Mouse (Mus musculus) neural tube, embryonic 14.5 days (tissue): ENCODE results near the gene Plcb4. TPM values are rescaled to one million over a fixed set of nuclear protein-coding genes. Genes with fewer than 3 reads are reported as not detected.

ENCODE experiments used
- ATAC-seq: fragments of 200-750 bp; cut with Nextera tagmentation; 2 replicates; pipeline ENCODE4 v1.8.0; 2017; ENCODE audit warnings: low read depth, mild to moderate bottlenecking, moderate TSS enrichment, moderate library complexity
- H3K27ac ChIP-seq: fragments of 300-500 bp; sonication (generic); 2 replicates; pipeline ENCODE4 v1.5.1; 2014; ENCODE audit warnings: low read depth, mild to moderate bottlenecking, control low read depth, low read length, moderate library complexity, mixed read lengths
- H3K27me3 ChIP-seq: fragments of 300-500 bp; sonication (generic); 2 replicates; pipeline ENCODE4 v1.6.1; 2014; ENCODE audit warnings: low read length; ENCODE audit not compliant: control insufficient read depth, insufficient read depth
- H3K36me3 ChIP-seq: fragments of 300-500 bp; sonication (generic); 2 replicates; pipeline ENCODE4 v1.6.1; 2014; ENCODE audit warnings: low read length, mixed read lengths; ENCODE audit not compliant: control insufficient read depth, insufficient read depth
- H3K4me1 ChIP-seq: fragments of 300-500 bp; sonication (generic); 2 replicates; pipeline ENCODE4 v1.6.1; 2014; ENCODE audit warnings: low read length; ENCODE audit not compliant: control insufficient read depth, insufficient read depth
- H3K4me2 ChIP-seq: fragments of 300-500 bp; sonication (generic); 2 replicates; pipeline ENCODE4 v1.6.1; 2014; ENCODE audit warnings: mild to moderate bottlenecking, low read depth, low read length, control low read depth
- H3K4me3 ChIP-seq: fragments of 300-500 bp; sonication (generic); 2 replicates; pipeline ENCODE4 v1.5.1; 2014; ENCODE audit warnings: low read depth, low read length, control low read depth, mixed read lengths
- H3K9ac ChIP-seq: fragments of 300-500 bp; sonication (generic); replicated peaks from 2 replicates; pipeline ENCODE4 v1.6.1; 2014; ENCODE audit warnings: low read depth, mild to moderate bottlenecking, control low read depth, low read length, mixed read lengths
- H3K9me3 ChIP-seq: fragments of 300-500 bp; sonication (generic); 2 replicates; pipeline ENCODE4 v1.6.1; 2016; ENCODE audit warnings: low read length; ENCODE audit not compliant: control insufficient read depth
- WGBS: fragments of 180-500 bp; shearing (Covaris S2); extraction: QIAGEN DNeasy Blood & Tissue Kit; methylation state at CpG from one replicate; pipeline ENCODE4 v1.1.7; 2014; 5-methylcytosine and 5-hydroxymethylcytosine counted together
- polyA plus RNA-seq: library from polyadenylated mRNA; unstranded; fragments of >200 nt; fragmentation: Nextera tagmentation; extraction: Ambion mirVana; gene quantifications from 2 replicates; pipeline ENCODE4 v1.2.1, GENCODE M21; 2014

The Plcb4 gene
- polyA plus RNA-seq, 1 experiment from 2014 or later: 51.0 TPM

DNA sequence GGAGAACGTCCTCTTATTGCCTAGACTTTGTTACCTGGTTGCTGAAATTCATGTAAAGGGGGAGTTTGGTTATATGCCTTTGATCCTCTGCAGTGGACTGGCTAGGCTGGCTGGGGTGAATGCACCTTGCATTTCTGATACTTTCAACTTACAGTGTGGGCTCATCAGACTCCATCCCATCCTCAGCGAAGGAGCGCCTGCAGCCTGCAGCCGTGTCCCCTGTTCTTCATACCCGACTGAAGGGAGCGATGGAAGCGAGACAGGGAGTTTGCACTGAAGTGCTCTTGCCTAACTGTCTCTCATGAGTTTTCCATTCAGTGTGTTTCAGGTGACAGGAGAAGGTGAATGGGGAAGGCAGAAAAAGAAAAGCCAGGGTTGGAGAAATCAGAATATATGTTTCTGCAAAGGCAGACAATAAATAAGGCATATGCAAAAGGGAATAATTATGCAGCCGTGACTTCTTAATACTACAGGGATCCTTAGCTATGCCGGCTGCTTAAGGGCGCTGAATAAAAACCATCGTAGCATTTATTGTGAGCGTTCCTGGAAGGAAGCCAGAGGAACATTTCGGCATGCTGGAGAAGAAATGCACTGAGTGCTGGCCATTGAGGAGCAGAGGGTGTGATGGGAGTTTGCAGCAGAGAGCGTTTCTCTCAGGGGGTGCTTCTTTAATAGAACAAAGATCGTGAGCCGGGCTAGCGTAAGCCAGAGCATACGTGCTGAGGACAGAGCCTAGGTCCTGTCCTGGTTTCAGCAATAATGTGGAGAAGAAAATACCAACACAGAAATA, 338.7 kb downstream of the Plcb4 start:
- H3K36me3 ChIP-seq: no peaks in the 10 kb centered on the region
- peak overlapping the region; percentile 86 for H3K27ac ChIP-seq
- no peak overlapping the region for H3K4me3 ChIP-seq
- peak overlapping the region; percentile 29 for H3K9ac ChIP-seq
- 41% methylated on average over 18 of the region's 18 CpGs for WGBS
- no peaks in the 10 kb centered on the region for H3K9me3 ChIP-seq
- H3K4me1 ChIP-seq: peaks cover 10% of the 10 kb centered on the region; the same call in 1 of the 2 replicates
- peak; percentile 42 for ATAC-seq
- no peaks in the 10 kb centered on the region for H3K27me3 ChIP-seq
- peak overlapping the region; percentile 21 for H3K4me2 ChIP-seq

GRCm38 (mm10) chr2:135998886-135999285, 340.1 kb downstream of the Plcb4 start:
- Histone ChIP-seq H3K27me3 (no peaks in the 10 kb centered on the region), H3K9me3 (no peaks in the 10 kb centered on the region), H3K9ac (peak overlapping the region; percentile 25; the same call in 1 of the 2 replicates), H3K4me2 (peak overlapping the region; percentile 1; the same call in 1 of the 2 replicates), H3K27ac (peak overlapping the region; percentile 68; the same call in 1 of the 2 replicates), H3K4me3 (no peak overlapping the region; the same call in 1 of the 2 replicates), H3K36me3 (no peaks in the 10 kb centered on the region), H3K4me1 (peaks cover 10% of the 10 kb centered on the region; the same call in 1 of the 2 replicates)
- ATAC-seq: no peak
- 75% methylated on average over 7 of the region's 7 CpGs for WGBS

- H3K9ac ChIP-seq: no peak overlapping the region
- H3K27me3 ChIP-seq: no peaks in the 10 kb centered on the region
- ATAC-seq: no peak
- H3K4me3 ChIP-seq: no peak overlapping the region; the same call in 1 of the 2 replicates
- H3K9me3 ChIP-seq: no peaks in the 10 kb centered on the region
- H3K4me2 ChIP-seq: peak overlapping the region; percentile 1; the same call in 1 of the 2 replicates
- peaks cover 10% of the 10 kb centered on the region; the same call in 1 of the 2 replicates for H3K4me1 ChIP-seq
- peak overlapping the region; percentile 68; the same call in 1 of the 2 replicates for H3K27ac ChIP-seq
- H3K36me3 ChIP-seq: no peaks in the 10 kb centered on the region
- 62% methylated on average over 1 of the region's 1 CpGs for WGBS
Observed at GRCm38 (mm10) chr2:135999361-135999760, 340.6 kb downstream of the Plcb4 start.

DNA sequence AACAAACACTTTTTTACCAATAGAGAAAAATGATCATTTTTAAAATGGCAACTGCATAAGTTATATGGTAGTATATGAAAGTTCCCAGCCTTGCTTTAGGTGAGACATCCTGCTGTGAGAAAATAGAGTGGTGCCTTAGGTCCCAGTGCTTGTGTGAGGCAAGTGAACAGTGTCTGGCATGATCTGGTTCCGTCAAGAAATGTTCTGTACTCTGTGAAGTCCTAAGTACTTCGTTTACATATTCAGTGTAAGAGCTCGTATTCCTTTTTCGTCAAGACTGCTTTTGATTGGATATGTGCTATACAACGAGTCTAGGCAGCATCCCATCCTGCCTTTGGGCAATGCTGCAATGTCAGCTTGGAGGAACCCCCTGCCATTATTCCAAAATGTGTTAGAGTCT, 342.1 kb downstream of the Plcb4 start:
- Histone ChIP-seq H3K27me3 (no peaks in the 10 kb centered on the region), H3K9me3 (no peaks in the 10 kb centered on the region), H3K4me2 (0 out of 2 replicates have a peak overlapping the region, but pooled peaks have one; percentile 20), H3K9ac (no peak overlapping the region), H3K27ac (no peak overlapping the region), H3K4me3 (no peak overlapping the region), H3K4me1 (peaks cover 10% of the 10 kb centered on the region; the same call in 1 of the 2 replicates), H3K36me3 (no peaks in the 10 kb centered on the region)
- WGBS: 78% methylated on average over 5 of the region's 5 CpGs
- ATAC-seq: no peak

DNA sequence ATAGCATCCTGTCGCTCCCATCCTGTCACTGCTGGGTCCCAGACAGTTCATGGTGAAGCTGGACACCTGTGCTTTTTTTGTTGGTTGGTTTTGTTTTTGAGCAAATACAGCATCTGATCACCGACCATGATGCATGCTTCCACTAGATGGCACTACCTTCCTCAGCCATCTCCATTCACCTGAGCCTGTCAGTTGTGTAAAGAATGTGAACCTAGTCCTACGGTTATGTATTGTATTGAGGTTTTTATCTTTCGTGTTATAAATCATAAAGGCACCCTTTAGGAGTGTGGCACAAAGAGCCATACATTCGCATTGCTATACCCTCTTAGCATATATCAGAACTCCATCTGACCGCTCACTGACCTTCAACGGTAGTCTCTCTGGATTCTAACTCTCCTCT, 343.3 kb downstream of the Plcb4 start:
- WGBS: 50% methylated on average over 7 of the region's 7 CpGs
- no peaks in the 10 kb centered on the region for H3K27me3 ChIP-seq
- H3K4me1 ChIP-seq: peaks cover 10% of the 10 kb centered on the region; the same call in 1 of the 2 replicates
- no peak overlapping the region for H3K27ac ChIP-seq
- peak; percentile 69 for ATAC-seq
- no peaks in the 10 kb centered on the region for H3K36me3 ChIP-seq
- H3K9ac ChIP-seq: no peak overlapping the region
- H3K9me3 ChIP-seq: no peaks in the 10 kb centered on the region
- H3K4me2 ChIP-seq: no peak overlapping the region
- no peak overlapping the region for H3K4me3 ChIP-seq

- no peaks in the 10 kb centered on the region for H3K4me1 ChIP-seq
- WGBS: 53% methylated on average over 1 of the region's 1 CpGs
- no peaks in the 10 kb centered on the region for H3K27me3 ChIP-seq
Observed at GRCm38 (mm10) chr2:136003836-136004235, 345.0 kb downstream of the Plcb4 start.

GRCm38 (mm10) chr2:136006280-136006679, 347.5 kb downstream of the Plcb4 start:
- no peaks in the 10 kb centered on the region for H3K27me3 ChIP-seq
- H3K27ac ChIP-seq: no peak overlapping the region
- no peak for ATAC-seq
- H3K4me1 ChIP-seq: no peaks in the 10 kb centered on the region
- H3K36me3 ChIP-seq: peaks cover 3% of the 10 kb centered on the region; the same call in 1 of the 2 replicates
- H3K9ac ChIP-seq: no peak overlapping the region
- H3K4me2 ChIP-seq: no peak overlapping the region
- 94% methylated on average over 5 of the region's 5 CpGs for WGBS
- no peaks in the 10 kb centered on the region for H3K9me3 ChIP-seq
- no peak overlapping the region for H3K4me3 ChIP-seq

More at GRCm38 (mm10) chr2:136003836-136004235, 345.0 kb downstream of the Plcb4 start:
- H3K9me3 ChIP-seq: no peaks in the 10 kb centered on the region
- no peak overlapping the region for H3K9ac ChIP-seq
- ATAC-seq: no peak
- no peak overlapping the region for H3K27ac ChIP-seq
- H3K4me2 ChIP-seq: no peak overlapping the region
- peaks cover 3% of the 10 kb centered on the region; the same call in 1 of the 2 replicates for H3K36me3 ChIP-seq
- no peak overlapping the region for H3K4me3 ChIP-seq

DNA sequence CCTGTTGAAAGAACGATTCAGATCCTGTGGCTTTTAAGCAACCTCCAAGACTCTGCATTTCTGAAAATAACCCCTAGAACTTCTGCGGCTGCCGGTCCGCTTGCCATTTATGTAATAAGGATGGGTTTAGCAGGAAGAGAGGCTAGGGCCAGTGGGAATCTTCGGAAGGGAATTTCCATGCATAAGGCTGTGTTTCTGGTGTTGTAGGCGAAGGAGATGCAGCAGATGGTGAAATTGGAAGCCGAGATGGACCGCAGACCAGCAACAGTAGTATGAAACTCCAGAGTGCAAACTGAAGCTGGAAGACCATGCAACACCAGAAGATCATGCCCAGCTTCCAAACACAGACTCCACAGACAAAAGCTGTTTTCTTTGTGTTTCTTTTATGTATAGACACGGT, 353.9 kb downstream of the Plcb4 start:
- Histone ChIP-seq H3K9ac (no peak overlapping the region), H3K36me3 (peaks cover 7% of the 10 kb centered on the region), H3K4me3 (no peak overlapping the region), H3K4me2 (no peak overlapping the region), H3K4me1 (no peaks in the 10 kb centered on the region), H3K27me3 (no peaks in the 10 kb centered on the region), H3K9me3 (no peaks in the 10 kb centered on the region), H3K27ac (no peak overlapping the region)
- 91% methylated on average over 9 of the region's 9 CpGs for WGBS
- no peak for ATAC-seq

- peaks cover 3% of the 10 kb centered on the region; the same call in 1 of the 2 replicates for H3K4me1 ChIP-seq
- WGBS: 93% methylated on average over 4 of the region's 4 CpGs
- no peak for ATAC-seq
Observed at GRCm38 (mm10) chr2:136048464-136048863, 389.7 kb downstream of the Plcb4 start.

More at GRCm38 (mm10) chr2:136048464-136048863, 389.7 kb downstream of the Plcb4 start:
- H3K9ac ChIP-seq: no peak overlapping the region
- no peaks in the 10 kb centered on the region for H3K27me3 ChIP-seq
- no peaks in the 10 kb centered on the region for H3K36me3 ChIP-seq
- H3K27ac ChIP-seq: no peak overlapping the region
- no peaks in the 10 kb centered on the region for H3K9me3 ChIP-seq
- no peak overlapping the region for H3K4me2 ChIP-seq
- H3K4me3 ChIP-seq: no peak overlapping the region
